Mouse (Mus musculus) layer of hippocampus, adult 2 months (tissue): ENCODE results near the gene Uba6. TPM values are rescaled to one million over a fixed set of nuclear protein-coding genes. Genes with fewer than 3 reads are reported as not detected.

Source experiments
- DNase-seq, 2 experiments: peaks; one replicate each; pipeline ENCODE4 v3.0.0; 2022; ENCODE audit warnings: low spot score in 2 of 2
- H3K27ac ChIP-seq: fragments of 200-600 bp; 2 replicates; pipeline ENCODE4 v1.8.1; 2022
- H3K4me3 ChIP-seq: fragments of 200-600 bp; 2 replicates; pipeline ENCODE4 v1.8.1; 2022; ENCODE audit warnings: mild to moderate bottlenecking
- CTCF ChIP-seq: fragments of 200-600 bp; conservative IDR thresholded peaks from 2 replicates; pipeline ENCODE4 v1.8.1; 2022; ENCODE audit warnings: antibody characterized with exemption, mild to moderate bottlenecking, moderate library complexity
- long read RNA-seq, 2 experiments: library from polyadenylated mRNA; stranded (forward); transcript quantifications; one replicate each; pipeline ENCODE4 v2.0.0; 2021; ENCODE audit warnings: borderline mapping rate in 2 of 2
- total RNA-seq, 2 experiments: library from RNA; stranded (reverse); gene quantifications; 2 replicates each; pipeline ENCODE4 v1.2.3; 2021

Uba6 gene
- total RNA-seq = 10 to 100 TPM; 19.1 to 20.8 TPM
- long read RNA-seq, experiment 1, partial matches to known transcripts = 1 of 2 reads
- long read RNA-seq, experiment 1, other reads (novel, unspliced or antisense) = 1 of 2 reads
- long read RNA-seq, experiment 2, partial matches to known transcripts = 3 of 4 reads
- long read RNA-seq, experiment 2, other reads (novel, unspliced or antisense) = 1 of 4 reads

DNA sequence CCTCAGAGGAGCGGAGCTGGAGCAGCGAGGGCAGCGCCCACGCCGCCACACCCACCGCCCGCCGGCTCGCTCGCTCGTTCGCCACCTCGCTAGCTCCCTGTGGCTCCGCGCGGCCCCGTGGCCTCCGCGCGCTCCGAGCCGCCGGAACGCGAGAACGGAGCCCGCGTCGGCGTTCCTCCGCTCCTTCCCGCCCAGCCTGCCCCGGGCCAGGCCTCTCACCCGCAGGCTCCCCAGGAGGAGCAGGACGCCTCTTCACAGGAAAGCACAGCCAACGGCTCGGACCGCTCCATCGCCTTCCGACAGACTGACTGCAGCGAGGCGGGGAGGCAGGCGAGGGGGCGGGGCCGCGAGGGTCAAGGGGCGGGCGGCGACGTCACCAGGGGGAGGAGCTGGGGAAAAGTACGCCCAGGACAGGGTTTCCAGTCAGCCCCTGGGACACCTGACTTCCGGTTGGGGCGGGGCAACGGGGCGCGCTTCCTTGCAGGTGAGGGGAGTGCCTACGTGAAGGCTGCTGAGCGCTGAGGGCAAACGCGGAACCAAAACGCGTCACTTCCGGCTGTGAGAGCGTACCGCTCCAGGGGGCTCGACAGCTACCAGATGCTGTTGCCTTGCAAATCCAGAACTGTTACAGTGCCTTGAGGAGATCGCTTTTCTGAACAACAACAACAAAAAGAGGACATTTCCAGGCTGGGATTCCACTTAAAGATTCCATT, at the start of gene Uba6:
Gene Uba6, minus strand, starts transcription at position 355 of the 713 bp plus-strand sequence.
- peak within 1 kb of the TSS; percentile 96 for H3K27ac ChIP-seq
- no peak for TF ChIP-seq CTCF
- H3K4me3 ChIP-seq = peak within 1 kb of the TSS; percentile 90
- DNase-seq = peak; percentile 99

DNA sequence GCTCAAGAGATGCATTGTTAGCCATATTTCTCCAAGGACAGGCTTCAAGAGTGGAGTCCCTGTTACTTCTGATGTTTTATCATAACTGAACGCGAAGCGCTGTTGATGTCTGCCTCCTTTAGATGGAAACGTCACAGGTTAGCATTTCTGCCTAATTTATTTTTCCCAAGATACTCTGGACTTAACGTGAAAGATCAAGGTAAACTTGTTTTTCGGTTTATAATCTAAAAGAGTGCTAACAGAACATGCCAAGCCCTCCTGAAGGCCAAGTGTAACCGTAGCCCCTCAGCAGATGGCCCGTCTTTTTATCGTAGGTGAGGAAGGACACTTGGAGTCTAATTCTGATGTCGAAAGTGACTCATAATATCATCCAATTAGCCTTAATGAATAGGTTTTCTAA, 25.2 kb upstream of the Uba6 start, which contains the start of gene Gnrhr:
Gene Gnrhr, minus strand, starts transcription at position 101 of the 400 bp plus-strand sequence.
- no peak within 1 kb of the TSS for H3K27ac ChIP-seq
- no peak within 1 kb of the TSS for H3K4me3 ChIP-seq
- no peak for DNase-seq
- TF ChIP-seq CTCF = no peak

DNA sequence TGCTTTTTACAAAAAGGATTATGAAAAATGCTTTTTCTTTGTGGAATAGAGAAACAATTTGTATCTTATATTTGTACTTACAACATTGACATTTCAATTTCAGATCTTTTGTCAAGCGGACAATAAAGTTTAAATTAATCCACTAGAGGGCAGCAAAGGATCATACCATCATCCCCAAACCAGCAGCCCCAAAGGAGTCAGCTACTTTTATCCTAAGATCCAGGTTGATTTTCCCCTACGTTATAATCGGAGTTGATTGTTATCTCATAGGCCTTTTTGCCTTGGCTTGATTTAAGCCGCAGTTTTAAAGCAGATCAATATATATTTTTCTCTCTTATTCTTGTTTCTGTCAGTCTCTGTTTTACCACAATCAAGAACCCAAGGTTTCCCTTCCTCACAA, 18.8 kb upstream of the Uba6 start:
- H3K27ac ChIP-seq = no peak overlapping the region
- H3K4me3 ChIP-seq = no peak overlapping the region
- peak; percentile 25 to 30 for DNase-seq
- TF ChIP-seq CTCF = peak; percentile 75

DNA sequence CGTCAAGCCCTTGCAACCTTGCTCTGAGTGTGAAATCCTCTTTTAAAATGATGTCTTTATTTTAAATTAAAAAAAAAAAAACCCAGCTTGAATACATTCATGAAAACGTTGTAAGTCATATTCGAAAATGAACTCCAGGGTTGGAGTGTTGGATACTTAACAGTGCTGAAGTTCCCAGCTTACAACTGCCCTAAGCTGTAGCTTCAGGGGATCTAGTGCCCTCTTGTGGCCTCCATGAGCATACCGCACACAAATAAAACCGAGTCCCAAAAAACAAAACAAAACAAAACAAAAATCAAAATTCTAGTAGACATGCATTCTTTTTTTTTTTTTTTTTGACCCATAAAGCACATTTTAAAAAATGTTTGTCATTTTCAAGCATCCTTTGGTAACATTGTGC, 18.2 kb upstream of the Uba6 start:
- Histone ChIP-seq H3K4me3 (no peak overlapping the region), H3K27ac (no peak overlapping the region)
- peak; percentile 64 for TF ChIP-seq CTCF
- no peak for DNase-seq

DNA sequence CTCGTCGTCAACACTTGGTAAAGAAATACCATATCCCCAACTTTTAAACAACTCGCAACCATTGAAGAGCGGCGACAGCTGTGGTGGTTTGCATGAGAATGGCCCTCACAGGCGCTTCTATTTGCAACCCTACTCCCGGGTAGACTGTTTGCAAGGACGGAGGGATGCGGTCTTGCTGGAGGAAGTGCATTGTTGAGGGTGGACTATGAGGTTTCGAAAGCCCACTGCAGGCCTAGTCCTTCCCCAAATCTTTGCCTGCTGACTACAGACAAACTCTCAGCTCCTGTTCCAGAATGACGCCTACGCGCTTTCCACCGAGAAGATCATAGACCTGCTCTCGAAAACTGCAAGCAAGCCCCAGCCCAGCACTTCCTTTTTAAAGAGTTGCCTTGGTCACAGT, 17.7 kb upstream of the Uba6 start:
- Histone ChIP-seq H3K4me3 (no peak overlapping the region), H3K27ac (no peak overlapping the region)
- no peak for DNase-seq
- no peak for TF ChIP-seq CTCF

DNA sequence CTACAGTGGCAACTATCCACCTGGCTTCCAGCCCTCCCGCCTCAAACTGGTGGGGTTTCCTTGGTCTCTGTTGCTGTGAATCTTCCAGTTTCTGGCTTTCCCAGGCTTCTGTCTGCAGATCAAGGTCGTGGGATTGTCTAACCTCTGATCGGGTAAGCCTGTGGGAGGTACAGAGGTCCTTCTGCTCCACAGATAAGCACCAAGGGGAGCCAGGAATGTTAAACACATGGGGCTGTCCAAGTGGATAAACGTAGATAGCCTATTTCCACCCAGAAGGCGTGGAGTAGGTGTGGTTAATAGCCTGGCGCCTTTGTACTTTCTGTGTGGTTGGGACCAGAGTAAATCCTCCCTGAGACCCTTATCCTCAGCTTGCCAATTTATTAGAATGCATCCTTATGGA, 14.8 kb upstream of the Uba6 start:
- no peak overlapping the region for H3K4me3 ChIP-seq
- TF ChIP-seq CTCF = no peak
- H3K27ac ChIP-seq = no peak overlapping the region
- DNase-seq = no peak

DNA sequence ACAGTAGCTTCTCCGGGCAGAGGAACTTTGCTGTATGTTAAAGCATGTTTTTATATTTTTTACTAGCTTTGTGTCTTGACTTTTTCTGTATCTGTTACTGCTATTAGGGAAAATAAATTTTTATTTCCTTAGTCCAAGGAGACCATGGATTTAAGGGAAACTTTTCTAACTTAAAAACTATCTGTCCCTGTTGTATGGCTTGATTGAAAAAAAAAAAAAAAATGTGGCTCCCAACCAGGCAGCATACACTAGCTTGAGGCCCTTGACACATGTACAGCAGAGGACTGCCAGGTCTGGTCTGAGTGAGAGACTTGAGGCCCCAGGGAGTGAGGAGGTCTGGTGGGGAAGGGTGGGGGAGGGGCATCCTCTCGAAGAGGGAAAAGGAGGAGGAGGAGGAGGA, 1.2 kb upstream of the Uba6 start:
- no peak for TF ChIP-seq CTCF
- Histone ChIP-seq H3K4me3 (no peak overlapping the region), H3K27ac (no peak overlapping the region)
- no peak for DNase-seq

DNA sequence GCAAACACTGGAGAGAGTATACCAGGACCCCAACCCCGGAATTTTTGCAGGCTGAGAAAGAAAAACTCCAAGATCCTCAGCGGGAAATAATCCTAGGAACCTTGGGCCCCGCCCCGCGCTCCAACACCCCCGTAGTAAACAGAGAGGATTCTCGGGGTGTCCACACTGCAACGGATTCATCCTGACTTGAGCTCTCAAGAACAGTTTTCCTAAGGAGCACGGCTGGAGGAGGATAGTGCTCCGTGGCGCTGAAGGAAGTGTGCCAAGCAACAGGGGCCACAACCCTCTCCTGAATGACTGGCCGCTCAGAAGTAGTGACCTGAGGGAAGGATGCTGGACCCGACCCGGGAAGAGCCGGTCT, 535 bp downstream of the Uba6 start:
- TF ChIP-seq CTCF = no peak
- DNase-seq = peak in 1 of 2 experiments; percentile 12
- peak overlapping the region; percentile 90 for H3K4me3 ChIP-seq
- H3K27ac ChIP-seq = peak overlapping the region; percentile 96

DNA sequence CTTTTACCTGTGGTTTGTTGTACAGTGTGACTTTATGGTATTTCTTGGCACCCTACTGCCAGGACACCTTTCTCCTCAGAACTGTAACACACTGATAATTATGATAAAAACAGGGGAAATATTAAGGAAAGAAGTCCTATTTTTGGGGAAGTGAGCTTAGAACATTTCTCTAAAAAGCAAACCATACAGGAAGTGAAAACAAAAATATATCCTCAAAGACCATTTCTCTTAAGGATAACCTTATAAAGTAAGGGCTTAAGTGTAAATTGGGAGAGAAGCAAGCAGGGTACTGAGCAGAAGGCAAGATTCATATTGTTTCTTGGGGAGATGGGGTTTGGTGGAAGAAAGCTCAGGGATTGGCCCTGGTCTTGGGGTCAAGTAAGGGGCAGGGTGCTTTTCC, 42.8 kb downstream of the Uba6 start:
- Histone ChIP-seq H3K4me3 (no peak overlapping the region), H3K27ac (no peak overlapping the region)
- no peak for TF ChIP-seq CTCF
- DNase-seq = no peak

DNA sequence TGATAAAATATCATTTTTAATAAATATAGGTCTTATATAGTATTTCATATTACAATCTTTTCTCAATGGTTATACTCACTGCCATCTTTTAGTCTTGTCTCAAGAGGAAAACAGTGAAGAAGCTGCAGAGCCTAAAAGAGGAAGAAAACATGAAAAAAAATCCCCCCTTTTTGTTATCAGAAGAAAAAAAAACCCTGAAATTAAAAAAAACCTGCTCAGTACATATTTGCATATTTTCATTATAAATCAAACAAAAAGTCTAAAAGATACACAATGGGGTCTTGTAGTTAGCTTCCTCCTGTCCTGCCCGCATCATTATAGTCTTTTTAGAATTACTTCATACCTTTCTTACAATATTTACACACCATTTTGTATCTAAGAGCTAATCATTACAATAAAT, 43.9 kb downstream of the Uba6 start:
- Histone ChIP-seq H3K4me3 (no peak overlapping the region), H3K27ac (no peak overlapping the region)
- DNase-seq = no peak
- TF ChIP-seq CTCF = no peak

DNA sequence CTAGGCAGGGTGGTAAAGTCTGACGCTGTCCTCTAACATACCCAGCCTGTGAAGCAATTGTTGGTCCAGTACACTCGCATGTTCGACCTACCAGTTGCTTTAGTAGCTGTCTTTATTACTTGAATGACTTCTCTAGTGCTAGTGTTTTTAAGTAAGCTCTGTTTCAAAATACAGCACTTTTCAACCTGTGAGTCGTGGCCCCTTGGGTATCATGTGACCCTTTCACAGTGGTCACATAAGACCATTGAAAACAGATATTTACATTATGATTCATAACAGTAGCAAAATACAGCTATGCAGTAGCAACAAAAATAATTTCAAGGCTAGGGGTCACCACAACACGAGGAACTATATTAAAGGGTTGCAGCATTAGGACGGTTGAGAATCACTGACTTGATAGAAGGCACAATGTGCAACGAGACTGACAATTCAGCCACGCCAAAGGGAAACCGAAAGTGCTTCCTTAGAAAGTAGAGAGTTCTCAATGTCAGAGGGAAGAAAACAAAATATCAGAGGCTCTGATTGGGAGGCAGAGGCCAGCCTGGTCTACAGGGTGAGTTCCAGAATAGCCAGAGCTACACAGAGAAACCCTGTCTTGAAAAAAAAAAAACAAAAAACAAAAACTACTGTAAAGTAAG, 54.0 kb downstream of the Uba6 start:
- Histone ChIP-seq H3K4me3 (no peak overlapping the region), H3K27ac (no peak overlapping the region)
- no peak for TF ChIP-seq CTCF
- no peak for DNase-seq

DNA sequence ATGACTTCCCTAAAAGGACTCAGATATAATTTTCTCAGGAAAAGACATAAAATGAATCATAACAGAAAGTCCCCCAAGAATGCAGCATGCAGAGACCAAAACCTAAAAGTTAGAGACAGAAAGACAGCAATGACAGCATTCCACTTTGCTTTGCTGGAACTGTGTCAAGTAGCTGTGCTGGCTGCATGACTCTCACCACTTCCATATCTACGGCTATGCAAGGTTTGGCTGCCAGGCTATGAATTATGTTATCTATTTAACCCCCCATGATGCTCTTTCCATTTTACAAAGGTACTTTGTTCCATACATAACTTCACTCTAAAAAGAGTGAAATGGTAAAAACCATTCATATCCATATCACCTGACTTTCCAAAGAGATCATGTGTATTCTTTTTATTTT, 58.6 kb downstream of the Uba6 start:
- Histone ChIP-seq H3K4me3 (no peak overlapping the region), H3K27ac (no peak overlapping the region)
- no peak for DNase-seq
- TF ChIP-seq CTCF = no peak

DNA sequence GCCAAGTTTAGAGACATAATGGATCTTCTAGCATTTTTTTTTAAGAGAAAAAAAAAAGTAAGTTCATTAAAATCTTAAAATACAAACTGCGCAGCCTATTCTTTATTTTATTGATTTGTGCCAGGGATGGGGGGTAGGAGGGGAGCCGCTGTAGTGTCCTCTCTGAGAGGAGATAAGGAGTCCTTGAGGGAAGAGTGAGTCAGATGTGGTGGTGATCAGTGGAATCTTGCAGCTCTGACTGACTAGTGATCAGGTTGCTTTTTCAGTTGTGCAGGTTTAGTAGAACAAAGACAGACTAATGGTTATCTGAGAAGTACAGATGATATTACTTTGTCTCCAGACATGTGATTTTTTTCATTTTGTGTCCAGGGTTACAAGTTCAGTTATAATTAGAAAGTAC, 59.6 kb downstream of the Uba6 start:
- Histone ChIP-seq H3K27ac (no peak overlapping the region), H3K4me3 (no peak overlapping the region)
- no peak for TF ChIP-seq CTCF
- DNase-seq = no peak

DNA sequence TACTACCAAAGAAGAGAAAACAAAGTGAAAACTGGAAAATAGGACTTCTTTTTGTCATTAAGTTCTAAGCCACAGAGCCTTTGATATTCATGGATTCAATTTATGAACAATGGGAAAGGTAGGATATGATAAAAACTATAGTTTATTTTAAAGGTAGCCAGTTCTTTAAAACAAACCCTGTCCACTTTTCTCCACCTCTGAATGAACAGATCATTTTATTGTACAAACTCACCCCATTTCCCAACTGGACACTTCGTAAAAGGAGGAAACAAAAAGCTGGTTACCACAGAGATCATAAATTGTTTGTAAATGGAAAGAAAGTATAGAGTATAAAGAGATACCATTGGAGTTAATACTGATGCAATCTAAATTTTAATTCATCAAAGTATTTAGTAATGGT, 61.5 kb downstream of the Uba6 start:
- H3K27ac ChIP-seq = no peak overlapping the region
- no peak for DNase-seq
- no peak for TF ChIP-seq CTCF
- no peak overlapping the region for H3K4me3 ChIP-seq
